Mouse (Mus musculus) bone marrow macrophage, adult 2 months (primary cell): ENCODE results near the gene Adamts12.

ENCODE experiments used
- CTCF ChIP-seq: IDR thresholded peaks from 2 replicates; pipeline ENCODE4 v1.5.1; 2012; ENCODE audit warnings: low read depth, mild to moderate bottlenecking, low read length, moderate library complexity
- POLR2A ChIP-seq: IDR thresholded peaks from 2 replicates; pipeline ENCODE4 v1.6.1; 2012; ENCODE audit warnings: mild to moderate bottlenecking, low read depth, low read length, borderline replicate concordance

DNA sequence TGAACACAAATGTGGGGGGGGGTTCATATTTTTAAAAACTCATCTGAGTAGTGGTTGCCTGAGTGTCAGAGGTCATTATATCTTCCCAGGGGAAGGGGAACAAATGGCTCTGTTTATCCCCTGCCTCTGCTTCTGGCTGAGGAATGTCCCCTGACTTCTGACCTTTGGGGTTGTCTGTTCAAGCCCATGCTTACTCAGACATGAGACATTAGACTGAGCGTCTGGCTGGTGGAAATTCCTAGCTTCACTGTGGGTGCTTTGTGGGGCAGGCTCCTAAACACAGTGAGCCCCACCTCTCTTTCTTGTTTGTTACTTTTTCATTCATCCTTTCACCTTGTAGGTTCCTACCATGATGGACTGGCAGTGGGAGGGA is 20.4 kb downstream of the Adamts12 start:
- TF ChIP-seq CTCF (no peak), POLR2A (no peak)
